Comparison of ENCODE assay signal across 8 mouse cellular contexts in the genomic region with DNA sequence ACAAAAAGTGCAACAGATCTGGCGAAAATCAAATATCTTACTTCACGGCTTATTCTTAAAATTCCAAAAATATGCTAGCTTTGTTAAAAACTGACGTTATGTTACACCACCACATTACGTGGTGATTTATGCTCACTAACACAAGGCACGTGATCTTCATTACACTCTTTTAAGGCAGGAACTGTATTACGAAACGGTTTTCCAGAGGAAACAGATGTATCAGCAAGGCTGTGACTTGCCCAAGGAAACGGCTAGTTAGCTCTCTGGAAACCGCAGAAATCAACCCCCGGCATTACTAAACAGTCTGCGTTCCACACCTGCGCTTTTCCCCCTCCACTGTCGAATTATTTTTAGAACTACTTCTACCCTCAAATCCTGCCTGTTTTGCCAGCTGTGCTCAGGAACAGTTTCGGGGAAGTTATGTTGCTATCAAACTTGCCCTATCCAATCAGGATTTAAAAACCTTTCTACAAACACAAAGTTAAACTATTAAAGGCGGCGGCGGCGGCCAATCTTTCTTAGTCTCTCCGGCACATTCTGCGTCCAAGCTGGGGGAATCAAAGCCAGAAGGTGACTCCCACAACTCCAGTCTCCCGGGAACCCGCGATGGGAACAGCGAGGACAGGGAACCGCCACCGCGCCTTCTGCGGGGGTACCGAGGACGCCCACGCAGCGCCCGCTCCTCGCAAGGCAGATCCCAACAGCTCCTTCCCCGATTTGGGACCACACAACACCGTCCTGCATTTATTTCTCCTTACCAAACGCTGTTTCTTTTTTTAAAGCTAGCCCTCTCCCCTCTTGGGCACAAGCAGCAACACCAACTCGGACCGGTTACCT. TPM values are rescaled to one million over a fixed set of nuclear protein-coding genes. Genes with fewer than 3 reads are reported as not detected.
DNase-seq lines count a peak whose midpoint lies in the region; ATAC-seq lines count a peak whose summit lies in the region.

No protein-coding gene starts in this region.

- H3K4me1 ChIP-seq in embryonic facial prominence, embryonic 14.5 days (ENCODE audit: control insufficient read depth, insufficient read depth, low read length): peaks cover 9% of the 10 kb centered on the region
- peaks cover 9% of the 10 kb centered on the region for H3K4me1 ChIP-seq in limb, embryonic 12.5 days (replicated peaks)
- H3K4me1 ChIP-seq in midbrain, embryonic 14.5 days (ENCODE audit: control insufficient read depth, insufficient read depth, low read length): peaks cover 25% of the 10 kb centered on the region

- under 1% methylated on average over 39 of the region's 39 CpGs for WGBS in embryonic facial prominence, embryonic 14.5 days
- WGBS in limb, embryonic 12.5 days: under 1% methylated on average over 39 of the region's 39 CpGs
- WGBS in midbrain, embryonic 14.5 days: 1% methylated on average over 39 of the region's 39 CpGs

- H3K27me3 ChIP-seq in embryonic facial prominence, embryonic 14.5 days (replicated peaks; ENCODE audit: control insufficient read depth, insufficient read depth, low read length): no peaks in the 10 kb centered on the region
- H3K27me3 ChIP-seq in limb, embryonic 12.5 days: peaks cover 6% of the 10 kb centered on the region
- H3K27me3 ChIP-seq in midbrain, embryonic 14.5 days (ENCODE audit: control insufficient read depth, insufficient read depth, low read length): no peaks in the 10 kb centered on the region

- peak overlapping the region; percentile 68 for H3K4me3 ChIP-seq in embryonic facial prominence, embryonic 14.5 days (ENCODE audit: low read depth, low read length)
- H3K4me3 ChIP-seq in limb, embryonic 12.5 days (replicated peaks): peak overlapping the region; percentile 73
- peak overlapping the region; percentile 86 for H3K4me3 ChIP-seq in midbrain, embryonic 14.5 days (replicated peaks; ENCODE audit: low read depth, low read length)

- peak; percentile 17 for ATAC-seq in embryonic facial prominence, embryonic 14.5 days (ENCODE audit: low read depth)
- ATAC-seq in limb, embryonic 12.5 days (ENCODE audit: insufficient number of reproducible peaks, insufficient read depth, low FRiP score, low TSS enrichment, low read depth): peak; percentile 35; the same call in 1 of the 2 replicates
- no peak; the same call in 1 of the 2 replicates for ATAC-seq in midbrain, embryonic 14.5 days (ENCODE audit: low FRiP score, low TSS enrichment)

- H3K9ac ChIP-seq in embryonic facial prominence, embryonic 14.5 days (ENCODE audit: low read depth, low read length): peak overlapping the region; percentile 94
- H3K9ac ChIP-seq in limb, embryonic 12.5 days (replicated peaks): peak overlapping the region; percentile 94
- H3K9ac ChIP-seq in midbrain, embryonic 14.5 days (replicated peaks; ENCODE audit: low read length): peak overlapping the region; percentile 95

- DNase-seq in B cell, adult 2 months: peak; percentile 54
- DNase-seq in adrenal gland, postnatal 4 days (ENCODE audit: low spot score in 2 of 2): peak; percentile 21 to 35
- peak; percentile 91 for DNase-seq in embryonic facial prominence, embryonic 14.5 days (ENCODE audit: low spot score)
- DNase-seq in heart, adult 8-10 months (ENCODE audit: low spot score): peak; percentile 84
- peak; percentile 72 to 80 for DNase-seq in kidney, adult 8-10 months
- DNase-seq in midbrain, embryonic 14.5 days: peak; percentile 75
- DNase-seq in spleen, postnatal 14 days (ENCODE audit: low spot score in 2 of 2): peak; percentile 13 to 31

- no peaks in the 10 kb centered on the region for H3K36me3 ChIP-seq in embryonic facial prominence, embryonic 14.5 days (ENCODE audit: control insufficient read depth, insufficient read depth, low read length)
- no peaks in the 10 kb centered on the region for H3K36me3 ChIP-seq in limb, embryonic 12.5 days
- no peaks in the 10 kb centered on the region for H3K36me3 ChIP-seq in midbrain, embryonic 14.5 days (ENCODE audit: control insufficient read depth, insufficient read depth, low read length)

- no peaks in the 10 kb centered on the region for H3K9me3 ChIP-seq in embryonic facial prominence, embryonic 14.5 days (ENCODE audit: control insufficient read depth, low read length)
- H3K9me3 ChIP-seq in limb, embryonic 12.5 days: no peaks in the 10 kb centered on the region
- H3K9me3 ChIP-seq in midbrain, embryonic 14.5 days (ENCODE audit: control insufficient read depth, low read length): no peaks in the 10 kb centered on the region

- peak overlapping the region; percentile 98 for H3K27ac ChIP-seq in embryonic facial prominence, embryonic 14.5 days (replicated peaks; ENCODE audit: low read depth, low read length)
- H3K27ac ChIP-seq in limb, embryonic 12.5 days: peak overlapping the region; percentile 98
- peak overlapping the region; percentile 99 for H3K27ac ChIP-seq in midbrain, embryonic 14.5 days (replicated peaks; ENCODE audit: low read depth, low read length)

- peak overlapping the region; percentile 67 for H3K4me2 ChIP-seq in embryonic facial prominence, embryonic 14.5 days (ENCODE audit: low read depth, low read length)
- H3K4me2 ChIP-seq in limb, embryonic 12.5 days: peak overlapping the region; percentile 63
- peak overlapping the region; percentile 84 for H3K4me2 ChIP-seq in midbrain, embryonic 14.5 days (ENCODE audit: low read length)

RNA-seq across cellular contexts. Expression of gene Kansl1l, which starts 1.2 kb away (rescaled TPM):
- total RNA-seq in adrenal gland, postnatal 4 days (2021): 10 to 100 TPM; 25.4 to 26.1 TPM
- 14.4 and 16.1 TPM in 2 replicates for polyA plus RNA-seq in embryonic facial prominence, embryonic 14.5 days (2014; fragmentation: Nextera tagmentation; extraction: Ambion mirVana)
- total RNA-seq in heart, adult 8-10 months (2022): 10 to 100 TPM; 22.2 to 24.7 (median 24.2) TPM
- 27.9 and 30.3 TPM in 2 replicates for polyA plus RNA-seq in limb, embryonic 12.5 days (2016; fragmentation: Nextera tagmentation; extraction: Ambion mirVana)
- 13.9 and 15.9 TPM in 2 replicates for polyA plus RNA-seq in midbrain, embryonic 14.5 days (2014; fragmentation: Nextera tagmentation; extraction: Ambion mirVana)

RNA-seq across cellular contexts. Expression of gene Acadl, which starts 46.9 kb away (rescaled TPM):
- 100 to 1,000 TPM; 425 to 522 TPM for total RNA-seq in adrenal gland, postnatal 4 days (2021)
- polyA plus RNA-seq in embryonic facial prominence, embryonic 14.5 days (2014; fragmentation: Nextera tagmentation; extraction: Ambion mirVana): 108 and 128 TPM in 2 replicates
- total RNA-seq in heart, adult 8-10 months (2022): 1,000 to 10,000 TPM; 1,104 to 1,310 (median 1,185) TPM
- 66.1 and 67.8 TPM in 2 replicates for polyA plus RNA-seq in limb, embryonic 12.5 days (2016; fragmentation: Nextera tagmentation; extraction: Ambion mirVana)
- 27.9 and 41.1 TPM in 2 replicates for polyA plus RNA-seq in midbrain, embryonic 14.5 days (2014; fragmentation: Nextera tagmentation; extraction: Ambion mirVana)

Comparison
In these comparisons a context has a peak if more than half of its experiments do, and no peak if none do; other contexts are left out.
1. DNase-seq: peak in every context shown above with its lines; median percentile 91 in embryonic facial prominence, embryonic 14.5 days; 84 in heart, adult 8-10 months; 76 in kidney, adult 8-10 months; 75 in midbrain, embryonic 14.5 days; 54 in B cell, adult 2 months; 28 in adrenal gland, postnatal 4 days; 22 in spleen, postnatal 14 days.